Mouse (Mus musculus) 416B (cell line): Measurements from ENCODE around the gene Hacd2.
A peak's percentile ranks its signal among the peaks of the same experiment; 100 is the strongest.

Experiments
- DNase-seq: peaks from one replicate; pipeline ENCODE4 v3.0.0; 2011; ENCODE audit warnings: low read depth

The Hacd2 gene

GRCm38 (mm10) chr16:35055861-35056260 lies 33.6 kb downstream of the Hacd2 start:
- DNase-seq = peak; percentile 42

- peak; percentile 73 for DNase-seq
Measured at GRCm38 (mm10) chr16:35056306-35056705, 34.1 kb downstream of the Hacd2 start.

GRCm38 (mm10) chr16:35056786-35057185 lies 34.6 kb downstream of the Hacd2 start:
- DNase-seq = peak; percentile 11

GRCm38 (mm10) chr16:35061017-35061416 lies 38.8 kb downstream of the Hacd2 start:
- no peak for DNase-seq

- peak; percentile 14 for DNase-seq
Measured at GRCm38 (mm10) chr16:35065724-35066123, 43.5 kb downstream of the Hacd2 start.

GRCm38 (mm10) chr16:35067095-35067494 lies 44.9 kb downstream of the Hacd2 start:
- no peak for DNase-seq

GRCm38 (mm10) chr16:35067631-35068030 lies 45.4 kb downstream of the Hacd2 start:
- DNase-seq = no peak

GRCm38 (mm10) chr16:35068886-35069285 lies 46.7 kb downstream of the Hacd2 start:
- DNase-seq = no peak

- peak; percentile 71 for DNase-seq
Measured at GRCm38 (mm10) chr16:35074436-35074835, 52.2 kb downstream of the Hacd2 start.

GRCm38 (mm10) chr16:35075643-35076042 lies 53.4 kb downstream of the Hacd2 start:
- DNase-seq = no peak

GRCm38 (mm10) chr16:35093500-35093899 lies 71.3 kb downstream of the Hacd2 start:
- DNase-seq = no peak

- no peak for DNase-seq
Measured at GRCm38 (mm10) chr16:35097870-35098530, 75.8 kb downstream of the Hacd2 start.

GRCm38 (mm10) chr16:35101751-35102420 lies 79.7 kb downstream of the Hacd2 start:
- DNase-seq = no peak

- no peak for DNase-seq
Measured at GRCm38 (mm10) chr16:35102866-35103620, 80.8 kb downstream of the Hacd2 start.

GRCm38 (mm10) chr16:35107985-35108384 lies 85.8 kb downstream of the Hacd2 start:
- DNase-seq = no peak

- DNase-seq = no peak
Measured at GRCm38 (mm10) chr16:35109156-35109555, 86.9 kb downstream of the Hacd2 start.

- DNase-seq = no peak
Measured at GRCm38 (mm10) chr16:35109656-35110291, 87.5 kb downstream of the Hacd2 start.

GRCm38 (mm10) chr16:35110410-35111142 lies 88.3 kb downstream of the Hacd2 start:
- DNase-seq = peak; percentile 69

GRCm38 (mm10) chr16:35111143-35111620 lies 89.0 kb downstream of the Hacd2 start:
- DNase-seq = no peak

- no peak for DNase-seq
Measured at GRCm38 (mm10) chr16:35113496-35113895, 91.3 kb downstream of the Hacd2 start.

- DNase-seq = peak; percentile 26
Measured at GRCm38 (mm10) chr16:35116328-35116956, 94.2 kb downstream of the Hacd2 start.
